Mouse (Mus musculus) liver, adult 2 months (tissue): ENCODE measurements around the gene Gdap1l1. TPM values are rescaled to one million over a fixed set of nuclear protein-coding genes. Genes with fewer than 3 reads are reported as not detected.

ENCODE experiments used
- DNase-seq: peaks from one replicate; pipeline ENCODE4 v3.0.0-alpha.2; 2011; ENCODE audit warnings: low read depth, low spot score; ENCODE audit errors: extremely low read depth
- H3K27ac ChIP-seq: fragments of 200-500 bp; replicated peaks from 2 replicates; pipeline ENCODE4 v1.5.1; 2012; ENCODE audit warnings: low read depth, mild to moderate bottlenecking, control low read depth, inconsistent platforms, low read length; ENCODE audit not compliant: insufficient read depth
- H3K27me3 ChIP-seq: fragments of 200-500 bp; 2 replicates; pipeline ENCODE4 v1.6.1; 2012; ENCODE audit warnings: mild to moderate bottlenecking, moderate library complexity, low read length, inconsistent platforms; ENCODE audit not compliant: control insufficient read depth, insufficient read depth
- H3K36me3 ChIP-seq: fragments of 200-500 bp; 2 replicates; pipeline ENCODE4 v1.6.1; 2012; ENCODE audit warnings: low read length, inconsistent platforms; ENCODE audit not compliant: control insufficient read depth, insufficient read depth
- H3K4me1 ChIP-seq: fragments of 200-500 bp; 2 replicates; pipeline ENCODE4 v1.6.1; 2011; ENCODE audit warnings: low read length; ENCODE audit not compliant: control insufficient read depth, insufficient read depth
- H3K4me3 ChIP-seq: fragments of 200-500 bp; 2 replicates; pipeline ENCODE4 v1.5.1; 2011; ENCODE audit warnings: low read depth, mild to moderate bottlenecking, control low read depth, low read length, moderate library complexity; ENCODE audit not compliant: insufficient read depth
- H3K79me2 ChIP-seq: fragments of 200-500 bp; 2 replicates; pipeline ENCODE4 v1.6.1; 2012; ENCODE audit warnings: inconsistent platforms, mild to moderate bottlenecking, low read length, moderate library complexity; ENCODE audit not compliant: control insufficient read depth, insufficient read depth
- H3K9ac ChIP-seq: fragments of 200-500 bp; 2 replicates; pipeline ENCODE4 v1.6.1; 2012; ENCODE audit warnings: low read depth, mild to moderate bottlenecking, control low read depth, inconsistent platforms, low read length
- CTCF ChIP-seq: fragments of 200-500 bp; IDR thresholded peaks from 2 replicates; pipeline ENCODE4 v1.5.1; 2011; ENCODE audit warnings: low read depth, low read length, control low read depth
- POLR2A ChIP-seq: fragments of 200-500 bp; IDR thresholded peaks from 2 replicates; pipeline ENCODE4 v1.6.1; 2011; ENCODE audit warnings: low read length, control low read depth; ENCODE audit not compliant: insufficient read depth; ENCODE audit errors: extremely low read depth
- WGBS: fragments of 180-500 bp; shearing (Covaris S2); methylation state at CpG from one replicate; pipeline ENCODE4 v1.1.7; 2018; 5-methylcytosine and 5-hydroxymethylcytosine counted together
- polyA plus RNA-seq: library from polyadenylated mRNA; depleted of rRNA; stranded (reverse); fragments of >200 nt; gene quantifications from 2 replicates; pipeline ENCODE4 v1.2.3, GENCODE M21; 2012; rRNA removed
- total RNA-seq: library from RNA; depleted of rRNA; stranded (reverse); fragments of >200 nt; gene quantifications from 2 replicates; pipeline ENCODE4 v1.2.3, GENCODE M21; 2014; rRNA removed

The Gdap1l1 gene
- 0.07 TPM in 1 of 2 replicates, not detected in the other for total RNA-seq
- not detected in 2 replicates for polyA plus RNA-seq

GRCm38 (mm10) chr2:163438246-163438618 lies at the start of gene Gdap1l1:
Gdap1l1 (plus strand) TSS chr2:163438476.
- DNase-seq = no peak
- Histone ChIP-seq H3K27ac (no peak within 1 kb of the TSS), H3K79me2 (no peaks in the 10 kb centered on the region), H3K27me3 (peaks cover 5% of the 10 kb centered on the region; the same call in 1 of the 2 replicates), H3K4me3 (no peak within 1 kb of the TSS; the same call in 1 of the 2 replicates), H3K36me3 (no peaks in the 10 kb centered on the region), H3K4me1 (no peaks in the 10 kb centered on the region), H3K9ac (no peak within 1 kb of the TSS)
- TF ChIP-seq CTCF = no peak
- no peak for TF ChIP-seq POLR2A
- 8% methylated on average over 18 of the region's 18 CpGs for WGBS

GRCm38 (mm10) chr2:163392436-163392835 lies 45.8 kb upstream of the Gdap1l1 start:
- H3K79me2 ChIP-seq = no peaks in the 10 kb centered on the region
- H3K27me3 ChIP-seq = no peaks in the 10 kb centered on the region
- no peaks in the 10 kb centered on the region for H3K36me3 ChIP-seq
- no peaks in the 10 kb centered on the region for H3K4me1 ChIP-seq
- TF ChIP-seq POLR2A (no peak), CTCF (no peak)
- 85% methylated on average over 6 of the region's 6 CpGs for WGBS
- H3K27ac ChIP-seq = no peak overlapping the region
- no peak overlapping the region for H3K9ac ChIP-seq
- H3K4me3 ChIP-seq = no peak overlapping the region
- no peak for DNase-seq

GRCm38 (mm10) chr2:163393241-163393640 lies 45.0 kb upstream of the Gdap1l1 start:
- H3K27me3 ChIP-seq = 0 out of 2 replicates have a peak, but pooled peaks cover 4% of the 10 kb centered on the region
- H3K4me1 ChIP-seq = no peaks in the 10 kb centered on the region
- H3K4me3 ChIP-seq = no peak overlapping the region
- H3K9ac ChIP-seq = no peak overlapping the region
- no peak for DNase-seq
- no peaks in the 10 kb centered on the region for H3K79me2 ChIP-seq
- no peaks in the 10 kb centered on the region for H3K36me3 ChIP-seq
- 90% methylated on average over 10 of the region's 10 CpGs for WGBS
- H3K27ac ChIP-seq = no peak overlapping the region
- TF ChIP-seq POLR2A (no peak), CTCF (no peak)

- TF ChIP-seq POLR2A (no peak), CTCF (no peak)
- Histone ChIP-seq H3K4me1 (no peaks in the 10 kb centered on the region), H3K36me3 (no peaks in the 10 kb centered on the region), H3K27ac (no peak overlapping the region), H3K79me2 (no peaks in the 10 kb centered on the region), H3K27me3 (0 out of 2 replicates have a peak, but pooled peaks cover 4% of the 10 kb centered on the region), H3K9ac (no peak overlapping the region), H3K4me3 (no peak overlapping the region)
- no peak for DNase-seq
- 64% methylated on average over 6 of the region's 6 CpGs for WGBS
These were observed 44.3 kb upstream of the Gdap1l1 start for GRCm38 (mm10) chr2:163393976-163394375.

- TF ChIP-seq POLR2A (no peak), CTCF (no peak)
- H3K79me2 ChIP-seq = no peaks in the 10 kb centered on the region
- 0 out of 2 replicates have a peak, but pooled peaks cover 4% of the 10 kb centered on the region for H3K27me3 ChIP-seq
- no peak overlapping the region for H3K9ac ChIP-seq
- no peak overlapping the region for H3K27ac ChIP-seq
- no peak for DNase-seq
- no peaks in the 10 kb centered on the region for H3K36me3 ChIP-seq
- H3K4me3 ChIP-seq = no peak overlapping the region
- 75% methylated on average over 6 of the region's 6 CpGs for WGBS
- H3K4me1 ChIP-seq = no peaks in the 10 kb centered on the region
These were observed 43.3 kb upstream of the Gdap1l1 start for GRCm38 (mm10) chr2:163394977-163395376.

GRCm38 (mm10) chr2:163397071-163397470 lies 41.2 kb upstream of the Gdap1l1 start:
- no peak for DNase-seq
- Histone ChIP-seq H3K27me3 (0 out of 2 replicates have a peak, but pooled peaks cover 4% of the 10 kb centered on the region), H3K4me1 (no peaks in the 10 kb centered on the region), H3K4me3 (no peak overlapping the region), H3K79me2 (no peaks in the 10 kb centered on the region), H3K27ac (no peak overlapping the region), H3K36me3 (no peaks in the 10 kb centered on the region), H3K9ac (no peak overlapping the region)
- TF ChIP-seq POLR2A (no peak), CTCF (no peak)
- 89% methylated on average over 19 of the region's 19 CpGs for WGBS
